Mouse (Mus musculus) adrenal gland (tissue): ENCODE measurements around the gene Cdc20b.

Experiments used
- intact Hi-C: fragments of 180-260 bp; cut with DNase I; formaldehyde crosslinking; loops from one replicate; pipeline ENCODE4 v1.15.1; 2025

The Cdc20b gene

DNA sequence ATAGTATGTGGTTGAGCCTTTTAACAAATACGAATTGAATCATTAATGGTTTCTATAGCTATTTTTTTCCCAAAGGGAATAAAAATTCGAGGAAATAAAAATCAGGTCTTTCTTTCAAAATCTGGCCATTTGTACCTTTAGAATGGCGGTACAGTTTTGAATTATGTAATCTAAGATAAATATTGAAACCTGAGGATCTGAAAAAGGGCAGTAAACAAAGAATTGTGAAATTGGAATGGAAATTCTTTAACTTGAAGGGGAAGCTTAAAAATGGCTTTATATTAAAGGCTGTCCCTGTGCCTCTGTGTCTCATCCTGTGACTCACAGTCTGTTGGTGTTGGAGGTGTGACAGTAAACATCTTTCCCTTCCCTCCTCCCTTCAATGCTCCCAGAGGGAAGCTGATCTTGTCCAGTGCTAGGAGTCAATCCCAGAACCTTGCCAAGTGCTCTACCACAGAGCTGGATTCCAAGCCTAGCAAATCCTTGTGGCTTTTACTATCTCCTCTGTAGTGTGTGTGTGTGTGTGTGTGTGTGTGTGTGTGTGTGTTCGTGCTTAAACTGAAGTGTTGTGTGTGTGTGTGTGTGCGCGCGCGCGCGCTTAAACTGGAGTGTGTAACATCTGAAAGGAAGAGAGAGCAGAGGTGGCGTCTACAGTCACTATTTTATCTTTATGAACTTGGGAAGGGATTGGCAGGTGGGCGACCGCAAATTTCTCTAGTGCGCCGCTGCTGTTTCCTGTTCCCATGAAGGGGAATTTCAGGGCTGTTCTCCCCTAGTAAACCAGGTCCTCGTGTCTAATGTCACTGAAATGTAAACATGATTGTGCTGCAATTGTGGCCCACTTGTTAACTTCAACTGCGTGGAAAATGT lies 11.4 kb upstream of the Cdc20b start:
- intact Hi-C loops: no loop called here

DNA sequence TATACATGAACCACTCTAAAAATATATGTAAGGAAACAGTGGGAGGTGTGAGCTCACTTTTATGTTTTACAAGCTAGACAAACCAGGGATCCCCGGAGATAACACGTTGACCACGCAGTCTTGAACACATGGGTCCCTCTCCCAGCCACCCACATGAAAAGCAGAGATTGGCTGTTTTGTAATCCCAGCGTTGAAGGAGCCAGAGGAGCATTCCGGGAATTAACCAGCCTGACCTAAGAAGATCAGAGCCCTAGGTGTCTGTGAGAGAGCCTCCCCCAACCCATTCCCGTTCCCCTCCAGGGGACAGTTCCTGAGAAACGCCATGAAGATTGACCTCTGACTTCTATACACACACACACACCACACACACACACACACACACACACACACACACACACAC lies 3.6 kb upstream of the Cdc20b start:
- intact Hi-C loops: no loop called here

DNA sequence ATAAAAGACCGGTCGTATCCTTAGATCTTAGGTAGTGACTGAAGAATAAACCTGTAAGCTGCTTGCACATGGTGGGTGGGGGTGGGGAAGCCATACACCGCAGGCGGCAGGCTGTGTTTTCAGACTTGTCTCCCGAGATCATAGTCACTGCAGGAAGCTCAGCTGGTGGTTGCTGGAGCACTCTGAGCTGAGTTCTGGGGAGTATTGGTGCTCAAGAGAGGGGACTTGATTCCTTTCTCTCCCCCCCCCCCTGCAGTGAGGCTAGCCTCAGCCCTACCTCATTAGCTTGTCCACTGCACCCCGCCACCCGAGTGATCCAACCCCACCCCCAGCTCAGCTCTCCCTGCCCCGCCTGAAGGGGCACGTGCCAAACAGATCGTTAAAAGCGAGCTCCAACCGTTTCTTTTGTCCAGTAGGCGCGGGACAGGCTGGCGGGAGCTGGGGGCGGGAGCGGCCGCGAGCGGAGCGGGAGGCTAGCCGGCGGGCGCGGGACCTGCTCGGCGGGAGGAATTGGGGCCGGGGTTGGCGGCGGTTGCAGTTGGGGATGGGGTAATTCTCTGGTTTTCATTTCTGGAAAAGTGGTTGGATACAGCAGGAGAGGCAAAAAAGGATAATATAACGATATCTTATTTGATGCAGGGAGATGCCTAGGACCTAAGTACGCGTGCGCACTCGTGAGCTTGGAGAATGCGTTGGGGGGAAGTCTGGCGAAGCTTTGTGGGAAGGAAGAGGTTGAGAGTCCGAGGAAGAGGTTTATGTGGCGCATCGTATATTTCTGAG lies 2.9 kb upstream of the Cdc20b start:
- intact Hi-C loops: no loop called here

DNA sequence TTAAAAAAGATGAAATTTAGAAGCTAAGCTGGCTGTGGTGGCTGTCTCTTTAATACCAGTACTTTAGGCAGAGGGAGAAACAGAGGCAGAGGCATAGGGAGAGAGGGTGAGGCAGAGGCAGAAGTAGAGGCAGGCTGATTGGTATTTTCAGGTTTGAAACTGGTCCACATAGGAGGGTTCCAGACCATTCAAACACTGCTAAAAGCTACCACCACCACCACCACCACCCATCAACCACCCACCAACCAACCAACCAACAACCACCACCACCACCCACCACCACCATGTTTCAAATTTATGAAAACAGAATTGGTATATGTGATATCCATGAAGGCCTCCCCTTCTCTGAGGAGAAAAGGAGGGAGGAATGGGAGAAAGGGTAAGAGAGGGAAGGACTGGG lies 2.1 kb upstream of the Cdc20b start:
- intact Hi-C loops: no loop called here

DNA sequence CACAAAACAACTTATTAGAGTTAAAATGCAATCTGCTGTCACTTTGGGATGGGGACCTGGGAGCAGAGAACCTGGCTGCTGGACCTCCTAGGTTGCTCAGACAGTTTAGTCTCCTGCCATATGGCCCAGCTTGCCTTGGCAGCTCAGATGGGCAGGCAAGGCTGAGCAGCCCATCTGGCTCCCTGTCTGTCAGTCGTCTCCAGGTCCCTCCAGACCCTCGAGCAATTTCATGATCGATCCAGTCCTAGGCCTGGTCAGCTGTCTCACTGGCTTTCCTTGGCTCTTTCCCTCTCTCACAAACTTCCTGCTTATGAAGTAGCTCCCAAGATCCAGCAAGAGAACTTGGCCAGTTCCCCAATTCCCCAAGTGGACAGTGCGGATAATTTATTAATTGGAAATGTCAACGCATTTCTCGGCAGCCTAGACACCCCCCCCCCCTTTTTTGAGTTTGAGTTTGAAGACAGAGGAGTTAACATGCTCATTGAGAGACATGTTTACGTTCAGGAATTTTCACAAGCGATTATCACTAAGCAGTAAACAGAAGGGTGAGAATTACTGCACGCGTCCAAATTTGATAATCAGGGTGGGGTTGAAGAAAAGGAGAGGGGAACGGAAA lies 532 bp upstream of the Cdc20b start:
- intact Hi-C loops: loop anchor here (2.0 kb wide), 1 partner anchor 42 kb away; the partner anchor contains the start of gene Mcidas

DNA sequence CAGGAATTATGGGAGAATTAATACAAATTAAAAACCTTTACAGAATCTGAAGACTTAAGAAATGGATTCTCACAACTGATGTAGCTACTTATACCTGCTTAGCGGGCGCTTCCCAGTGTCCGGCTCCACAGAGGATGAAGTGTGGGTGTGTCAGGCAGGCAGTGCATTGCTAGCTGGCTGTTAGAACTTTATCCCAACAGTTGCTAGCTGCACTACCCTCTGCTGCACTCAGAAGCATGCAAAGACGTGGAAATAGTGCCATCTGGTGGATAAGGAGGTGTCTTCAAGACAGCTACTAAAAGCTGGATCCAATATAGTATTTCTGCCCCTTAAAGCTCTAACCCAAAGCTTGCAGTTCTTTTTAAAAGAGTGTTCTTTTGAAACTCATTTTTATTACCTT lies 941 bp downstream of the Cdc20b start:
- intact Hi-C loops: loop anchor here (2.0 to 5.0 kb wide), 2 partner anchors 43 to 364 kb away; partner anchors contain the start of gene Mcidas

DNA sequence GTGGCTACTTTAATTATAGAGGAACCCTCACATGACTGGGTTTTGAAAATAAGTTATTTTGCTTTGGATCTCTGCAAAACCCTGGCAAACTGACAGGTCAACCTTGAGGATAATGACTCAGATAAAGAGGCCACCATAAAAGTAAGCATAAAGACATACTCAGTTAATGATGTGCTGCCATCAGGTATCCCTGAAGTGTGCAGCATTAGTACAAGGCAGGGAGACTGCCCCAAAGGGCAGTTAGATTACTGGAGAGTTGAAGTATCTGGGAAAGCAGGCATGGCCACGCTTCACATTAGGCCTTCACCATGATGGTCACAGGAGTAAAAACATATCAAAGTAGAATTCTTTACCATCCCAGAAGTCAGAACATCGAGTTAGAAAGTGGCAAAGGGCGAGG lies 10.0 kb downstream of the Cdc20b start:
- intact Hi-C loops: loop anchor here (5.0 to 10.0 kb wide), 2 partner anchors 572 to 820 kb away; partner anchors contain the start of gene Snx18

DNA sequence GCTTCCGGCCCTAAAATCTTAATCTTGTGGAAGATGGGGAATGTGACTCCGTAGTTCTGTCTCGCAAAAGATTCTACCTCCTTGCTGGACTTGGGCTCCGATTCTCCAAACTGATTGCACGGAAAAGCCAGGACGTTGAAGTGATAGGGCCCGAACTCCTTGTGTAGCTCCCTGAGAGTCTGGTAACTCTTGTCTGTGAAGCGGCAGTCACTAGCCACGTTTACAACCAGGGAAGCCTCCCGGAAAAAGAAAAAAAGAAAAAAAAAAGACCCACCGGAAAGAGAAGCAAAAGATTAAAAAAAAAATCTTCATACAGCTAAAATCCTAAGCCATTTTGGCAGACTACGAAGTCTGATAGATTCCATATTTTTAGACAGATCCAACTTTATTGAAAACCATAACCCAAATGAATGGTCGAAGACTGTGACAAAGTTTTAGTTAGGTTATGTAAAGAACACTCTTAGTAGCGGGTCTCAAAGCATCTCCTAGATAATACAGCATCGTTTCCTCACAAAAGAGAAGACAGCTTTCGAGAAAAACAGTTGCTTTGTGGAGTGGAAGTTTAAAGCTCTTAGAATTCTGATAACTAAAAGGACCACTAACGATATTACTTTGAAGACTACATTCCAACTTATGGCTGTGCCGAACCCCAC lies 10.7 kb downstream of the Cdc20b start:
- intact Hi-C loops: loop anchor here (1.0 to 10.0 kb wide), 3 partner anchors 221 to 819 kb away; partner anchors contain the start of gene Snx18

DNA sequence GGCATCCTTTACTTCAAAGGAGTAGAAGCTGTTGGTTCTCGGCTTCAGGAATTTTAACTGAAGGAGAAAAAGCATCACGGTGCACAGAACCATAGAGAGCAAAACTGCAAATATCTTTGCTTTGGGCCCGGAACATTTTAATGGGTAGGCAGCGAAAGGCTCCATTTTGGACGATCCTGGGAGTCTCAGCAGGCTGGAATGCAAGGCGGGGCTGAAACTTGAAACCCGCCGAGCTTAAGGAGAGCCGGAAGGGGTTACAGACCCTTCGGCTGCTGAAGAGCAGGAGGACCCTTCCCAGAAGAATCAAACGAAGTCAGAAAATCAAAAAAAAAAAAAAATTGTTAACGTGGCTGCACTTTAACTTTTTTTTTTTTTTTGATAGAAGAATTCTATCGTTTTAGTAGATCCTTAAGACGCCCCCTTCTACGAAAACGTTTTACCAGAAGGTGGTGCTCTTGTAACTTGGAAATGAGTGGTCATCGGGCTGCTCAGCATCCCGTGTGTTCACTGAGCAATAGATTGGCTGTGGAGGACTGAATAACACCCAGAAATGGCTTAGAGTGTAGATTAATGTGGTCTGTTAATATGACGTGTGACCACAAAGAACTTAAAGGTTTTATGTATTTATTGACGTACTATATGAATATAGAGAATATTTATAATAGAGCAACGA lies 11.4 kb downstream of the Cdc20b start, which contains the start of gene Gpx8:
Gpx8 (minus strand) TSS at position 200 of the 673 bp plus-strand sequence.
- intact Hi-C loops: loop anchor here (1.0 to 10.0 kb wide), 3 partner anchors 220 to 818 kb away; partner anchors contain the start of gene Snx18

DNA sequence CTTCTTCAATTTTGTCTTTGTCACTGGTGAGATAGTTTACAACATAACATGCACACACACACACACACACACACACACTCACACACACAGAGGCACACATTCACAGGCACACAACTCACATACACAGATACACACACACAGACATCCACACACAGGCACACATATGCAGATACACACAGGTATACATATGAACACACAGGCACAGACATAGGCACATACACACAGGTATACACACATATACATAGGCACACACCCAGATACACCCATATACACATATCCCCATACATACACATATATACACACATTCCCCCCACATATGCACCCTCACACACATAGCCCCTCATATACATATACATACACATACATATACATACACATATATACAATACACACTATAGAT lies 12.1 kb downstream of the Cdc20b start:
- intact Hi-C loops: loop anchor here (5.0 to 10.0 kb wide), 2 partner anchors 570 to 818 kb away; partner anchors contain the start of gene Snx18

DNA sequence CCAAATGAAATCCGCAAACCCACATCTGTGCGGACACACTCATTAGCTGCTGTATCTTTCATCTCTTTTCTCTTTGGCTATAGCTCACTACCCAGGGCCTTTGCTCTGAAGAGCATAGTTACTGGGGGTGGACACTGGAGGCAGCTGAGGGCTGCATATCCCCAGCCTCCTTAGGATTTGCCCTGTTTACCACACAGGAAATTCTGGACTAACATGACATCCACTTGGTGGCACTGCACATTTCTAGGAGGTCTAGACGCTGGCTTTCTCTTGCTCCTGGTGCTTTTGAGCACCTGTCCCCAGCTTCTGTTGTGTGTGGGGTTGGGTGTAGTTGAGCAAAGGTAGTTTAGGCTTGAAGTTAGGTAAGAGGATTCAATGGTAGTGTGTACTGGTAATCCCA lies 12.7 kb downstream of the Cdc20b start:
- intact Hi-C loops: loop anchor here (5.0 to 10.0 kb wide), 2 partner anchors 570 to 817 kb away; partner anchors contain the start of gene Snx18

DNA sequence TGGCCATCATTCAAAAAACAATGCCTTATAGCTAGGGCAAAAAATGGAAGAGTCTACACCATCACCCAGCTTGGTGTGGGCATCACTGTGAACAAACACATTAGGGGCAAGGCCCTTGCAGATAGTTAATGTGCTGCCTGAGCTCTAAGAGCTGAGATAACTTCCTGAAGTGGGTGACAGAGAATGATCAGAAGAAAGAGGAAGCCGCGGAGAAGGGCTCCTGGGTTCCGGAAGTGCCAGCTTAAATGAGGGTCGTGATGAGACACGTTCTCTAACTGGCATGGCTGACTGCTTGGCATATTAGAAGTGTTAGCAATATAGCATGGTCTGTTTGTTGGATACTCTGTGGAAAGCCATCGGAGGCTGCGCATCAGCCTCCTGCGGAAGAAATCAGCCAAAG lies 19.3 kb downstream of the Cdc20b start:
- intact Hi-C loops: no loop called here

DNA sequence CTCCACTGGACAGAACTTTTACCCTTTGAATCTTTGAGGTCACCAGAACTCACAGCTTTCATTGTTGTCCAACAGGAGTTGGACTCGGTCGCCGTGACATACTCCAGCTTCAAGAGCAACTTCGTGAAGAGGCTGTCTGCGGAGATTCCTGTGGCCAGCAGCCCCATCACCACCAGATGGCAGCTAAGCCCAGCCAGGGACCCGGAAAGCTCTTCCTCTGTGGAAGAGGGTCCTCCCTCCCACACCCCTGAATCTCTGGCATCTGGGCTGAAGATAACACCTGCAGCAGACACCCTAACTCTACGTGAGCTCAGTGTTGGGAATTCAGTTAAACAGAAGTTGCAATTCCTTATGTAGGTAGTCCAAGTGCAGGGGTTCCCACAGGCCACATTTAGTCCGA lies 20.9 kb downstream of the Cdc20b start:
- intact Hi-C loops: no loop called here

DNA sequence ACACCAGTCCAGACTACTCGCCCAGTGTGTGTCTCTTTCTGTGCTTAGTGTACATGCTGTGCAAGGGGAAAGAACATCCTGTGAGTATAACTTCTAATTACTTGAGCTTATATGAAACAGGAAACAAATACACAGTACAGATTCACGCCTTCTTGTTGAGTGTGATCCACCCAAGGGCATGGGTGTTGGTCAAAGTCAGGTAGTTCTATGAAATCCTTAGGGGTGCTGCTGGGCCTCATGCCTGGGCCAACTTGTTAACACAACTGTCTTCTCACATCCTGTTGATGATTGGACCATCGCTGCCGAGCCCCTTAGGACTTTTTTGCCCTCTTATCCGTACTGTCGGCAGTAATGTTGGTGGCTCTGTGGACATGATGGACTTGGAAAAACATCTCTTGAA lies 26.8 kb downstream of the Cdc20b start:
- intact Hi-C loops: no loop called here

DNA sequence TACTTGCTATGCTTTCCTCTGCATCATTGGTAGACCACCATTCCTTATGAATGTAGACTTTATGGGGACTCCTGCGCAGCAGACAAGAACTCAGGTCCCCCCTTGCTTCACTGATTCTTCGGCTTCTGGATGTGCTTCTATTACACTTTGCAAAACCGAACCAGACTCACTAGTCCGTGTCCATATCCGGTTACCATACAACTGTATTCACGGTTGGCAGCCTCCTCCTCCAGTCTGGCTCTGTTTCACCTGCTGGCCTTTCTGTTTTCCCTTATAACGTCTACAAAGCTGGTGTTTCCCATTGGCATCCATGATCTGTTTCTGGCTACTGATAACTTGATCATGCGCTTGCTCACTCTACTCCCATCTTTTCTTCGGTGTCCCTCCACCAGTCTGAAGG lies 29.6 kb downstream of the Cdc20b start:
- intact Hi-C loops: no loop called here

DNA sequence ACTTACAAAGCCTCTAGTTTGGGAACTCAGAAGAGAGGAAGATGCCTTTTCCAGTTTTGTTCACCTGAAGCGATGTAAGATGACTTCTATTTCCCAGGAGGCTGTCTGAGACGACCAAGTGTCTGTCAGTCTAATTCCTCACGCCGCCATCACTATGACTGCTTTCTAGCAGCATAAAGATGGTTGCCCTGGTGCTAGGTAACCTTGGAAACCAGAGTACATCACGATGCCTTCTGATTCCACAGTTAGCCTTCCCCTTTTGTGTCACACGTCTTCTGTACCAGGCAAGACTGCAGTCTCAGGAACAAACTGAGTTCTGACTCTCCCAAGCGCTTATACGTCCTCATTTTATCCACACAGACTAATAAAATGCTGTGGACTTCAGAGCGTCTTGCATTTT lies 44.1 kb downstream of the Cdc20b start:
- intact Hi-C loops: no loop called here

DNA sequence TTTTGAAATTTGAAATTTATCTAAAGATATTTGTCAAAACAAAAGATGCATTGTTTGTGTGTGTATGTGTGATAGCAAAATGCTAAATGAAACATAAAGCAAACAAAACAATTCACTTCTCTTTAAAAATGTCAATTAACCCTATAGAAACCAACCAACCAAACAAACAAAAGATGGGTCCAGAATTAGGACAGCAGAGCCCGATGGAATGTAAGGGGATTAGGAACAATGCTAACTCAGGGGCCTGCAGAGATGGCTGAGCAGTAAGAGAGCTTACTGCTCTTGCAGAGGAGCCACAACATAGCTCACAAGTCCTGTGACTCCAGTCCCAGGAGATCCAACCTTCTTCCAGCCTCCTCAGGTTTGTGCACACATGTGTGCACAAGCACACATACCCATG lies 47.2 kb downstream of the Cdc20b start:
- intact Hi-C loops: no loop called here

DNA sequence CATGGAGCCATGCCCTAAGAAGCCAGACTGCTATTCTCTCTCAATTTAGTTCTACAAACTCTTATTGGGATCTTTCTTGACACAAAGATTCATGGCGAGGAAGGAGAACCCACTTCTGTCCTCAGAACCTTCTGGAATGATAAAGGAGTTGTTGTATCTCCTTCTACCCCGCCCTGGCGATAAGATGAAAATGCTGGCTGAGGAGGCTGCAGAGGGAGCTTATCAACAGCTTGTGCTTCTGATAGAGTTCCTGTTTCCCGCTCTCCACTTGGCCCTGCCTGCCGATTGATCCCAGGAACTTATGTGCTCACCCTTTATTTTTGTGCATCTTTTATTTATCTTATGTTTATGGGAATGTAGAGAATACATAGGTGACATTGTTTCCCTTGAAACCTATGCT lies 49.8 kb downstream of the Cdc20b start:
- intact Hi-C loops: no loop called here

DNA sequence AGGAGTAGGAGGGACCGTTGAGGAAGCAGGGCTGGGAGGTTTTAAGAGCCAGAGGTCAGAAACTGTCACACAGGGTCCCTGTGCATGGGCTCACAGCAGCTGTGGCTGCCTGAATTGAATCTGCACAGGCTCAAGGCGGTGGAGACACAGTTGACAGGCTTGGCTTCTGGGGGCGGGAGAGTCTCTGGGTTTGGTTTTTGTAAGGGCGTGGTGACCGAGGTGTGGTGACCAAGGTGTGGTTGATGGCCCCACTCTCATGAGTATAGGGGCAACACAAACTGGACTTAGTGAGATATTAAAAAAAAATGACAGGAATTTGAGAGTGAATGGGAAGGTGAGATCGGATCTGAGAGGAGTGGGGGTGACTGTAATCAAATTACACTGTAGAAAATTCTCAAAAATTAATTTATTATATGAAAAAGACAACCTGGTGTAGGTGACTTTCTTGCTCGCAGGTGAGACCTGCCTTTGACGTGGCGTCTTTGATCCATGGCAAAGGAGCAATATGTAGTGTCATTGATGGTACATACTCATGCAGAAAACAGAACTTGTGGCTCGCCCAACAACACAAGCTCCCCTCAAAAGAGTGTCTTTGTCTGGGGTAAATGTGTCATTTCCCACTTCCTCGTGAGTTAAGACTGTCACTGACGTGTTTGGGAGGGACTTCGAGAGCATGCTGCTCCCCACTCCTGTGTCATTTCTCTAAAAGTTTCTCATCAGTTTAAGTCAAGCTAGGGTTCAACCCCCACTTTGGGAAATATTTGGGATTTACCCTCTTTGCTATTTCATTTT lies 52.5 kb downstream of the Cdc20b start:
- intact Hi-C loops: no loop called here

DNA sequence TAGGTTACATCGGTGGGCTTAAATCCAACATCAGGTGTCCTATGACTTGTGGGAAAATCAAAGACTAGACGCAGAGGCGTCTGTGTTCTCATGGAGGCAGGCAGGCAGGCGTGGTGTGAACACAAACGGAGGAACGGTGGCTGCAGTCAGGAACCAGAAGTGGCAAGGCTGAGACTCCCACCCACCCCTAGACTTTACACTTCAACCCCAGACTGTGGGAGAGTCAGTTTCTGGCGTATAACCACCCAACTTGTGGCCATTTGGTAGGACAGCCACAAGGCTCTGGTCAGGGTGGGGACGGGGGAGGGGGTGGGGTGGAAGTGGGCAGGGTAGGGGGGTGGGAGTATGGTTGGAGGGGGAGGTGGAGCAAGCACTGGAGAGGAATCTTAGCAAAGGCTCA lies 55.6 kb downstream of the Cdc20b start:
- intact Hi-C loops: no loop called here
